ENCODE assay signal across 14 mouse cellular contexts in genomic region chr6:93168526-93168925, GRCm38 (mm10).
DNase-seq lines count a peak whose midpoint lies in the region; ATAC-seq lines count a peak whose summit lies in the region.
"Had no signal": no experiment of that assay in that cellular context is flagged by ENCODE, and none has a peak within 500 bp of the region (broad histone marks: within the 10 kb centered on the region; RNA-seq: fewer than 3 reads in every experiment).

No protein-coding gene starts in this region.

- H3K27me3 ChIP-seq in embryonic facial prominence, embryonic 14.5 days (replicated peaks; ENCODE audit: control insufficient read depth, insufficient read depth, low read length): no peaks in the 10 kb centered on the region
- H3K27me3 ChIP-seq in lung, embryonic 15.5 days: no peaks in the 10 kb centered on the region
- H3K27me3 ChIP-seq: limb, embryonic 12.5 days; neural tube, embryonic 13.5 days had no signal

- 33% methylated on average over 5 of the region's 5 CpGs for WGBS in embryonic facial prominence, embryonic 14.5 days
- WGBS in lung, embryonic 15.5 days: 50% methylated on average over 5 of the region's 5 CpGs

- H3K4me2 ChIP-seq in embryonic facial prominence, embryonic 14.5 days (ENCODE audit: low read depth, low read length): no peak overlapping the region
- 0 out of 2 replicates have a peak overlapping the region, but pooled peaks have one; percentile 13 for H3K4me2 ChIP-seq in lung, embryonic 15.5 days
- H3K4me2 ChIP-seq: heart, embryonic 11.5 days; limb, embryonic 12.5 days; neural tube, embryonic 13.5 days had no signal

- DNase-seq in kidney, postnatal 14 days: peak; percentile 17
- DNase-seq in kidney, adult 8-10 months: no peak
- DNase-seq in NIH3T3 (ENCODE audit: low read depth): peak; percentile 83
- DNase-seq in embryonic facial prominence, embryonic 14.5 days (ENCODE audit: low spot score): peak; percentile 92
- no peak for DNase-seq in cerebellum, adult 9-10 months
- DNase-seq in adrenal gland, postnatal 14 days: no peak
- no peak for DNase-seq in kidney, adult 11 months
- DNase-seq: retina, postnatal 1 day had no signal

- no peak overlapping the region for H3K4me3 ChIP-seq in embryonic facial prominence, embryonic 14.5 days (ENCODE audit: low read depth, low read length)
- no peak overlapping the region for H3K4me3 ChIP-seq in lung, embryonic 15.5 days
- H3K4me3 ChIP-seq: limb, embryonic 12.5 days; neural tube, embryonic 13.5 days had no signal

- peaks cover 29% of the 10 kb centered on the region for H3K4me1 ChIP-seq in embryonic facial prominence, embryonic 14.5 days (ENCODE audit: control insufficient read depth, insufficient read depth, low read length)
- peaks cover 48% of the 10 kb centered on the region for H3K4me1 ChIP-seq in lung, embryonic 15.5 days

- H3K9me3 ChIP-seq in embryonic facial prominence, embryonic 14.5 days (ENCODE audit: control insufficient read depth, low read length): no peaks in the 10 kb centered on the region
- no peaks in the 10 kb centered on the region for H3K9me3 ChIP-seq in lung, embryonic 15.5 days
- H3K9me3 ChIP-seq: limb, embryonic 12.5 days; neural tube, embryonic 13.5 days had no signal

- ATAC-seq in embryonic facial prominence, embryonic 14.5 days (ENCODE audit: low read depth): 0 out of 2 replicates have a peak, but pooled peaks have one; percentile 20
- no peak for ATAC-seq in lung, embryonic 15.5 days (ENCODE audit: borderline replicate concordance, extremely low read depth, low FRiP score, low TSS enrichment)
- ATAC-seq: CD4-positive, CD25-positive, alpha-beta regulatory T cell, adult 4 months; midbrain, embryonic 16.5 days had no signal

- H3K27ac ChIP-seq in embryonic facial prominence, embryonic 14.5 days (replicated peaks; ENCODE audit: low read depth, low read length): peak overlapping the region; percentile 80
- peak overlapping the region; percentile 79 for H3K27ac ChIP-seq in lung, embryonic 15.5 days
- H3K27ac ChIP-seq: neural tube, embryonic 13.5 days had no signal

- H3K36me3 ChIP-seq in embryonic facial prominence, embryonic 14.5 days (ENCODE audit: control insufficient read depth, insufficient read depth, low read length): no peaks in the 10 kb centered on the region
- H3K36me3 ChIP-seq in lung, embryonic 15.5 days: no peaks in the 10 kb centered on the region
- H3K36me3 ChIP-seq: limb, embryonic 12.5 days; neural tube, embryonic 13.5 days had no signal

- H3K9ac ChIP-seq in embryonic facial prominence, embryonic 14.5 days (ENCODE audit: low read depth, low read length): no peak overlapping the region
- no peak overlapping the region for H3K9ac ChIP-seq in lung, embryonic 15.5 days
- H3K9ac ChIP-seq: limb, embryonic 12.5 days; neural tube, embryonic 13.5 days had no signal

Comparison
In these comparisons a context has a peak if more than half of its experiments do, and no peak if none do; other contexts are left out.
1. DNase-seq: peak in kidney, postnatal 14 days (single experiment), NIH3T3 (single experiment) and embryonic facial prominence, embryonic 14.5 days (single experiment); none in kidney, adult 8-10 months (0 of 2), cerebellum, adult 9-10 months (single experiment), adrenal gland, postnatal 14 days (single experiment) and kidney, adult 11 months (single experiment).